Mouse (Mus musculus) spleen, adult 2 months (tissue): ENCODE measurements around the gene Zfp638.

Source experiments
- CTCF ChIP-seq: fragments of 200-500 bp; IDR thresholded peaks from 2 replicates; pipeline ENCODE4 v1.5.1; 2011; ENCODE audit warnings: mild to moderate bottlenecking, inconsistent platforms; ENCODE audit not compliant: insufficient read depth, insufficient read length, insufficient replicate concordance; ENCODE audit errors: extremely low read depth
- POLR2A ChIP-seq: fragments of 200-500 bp; IDR thresholded peaks from 2 replicates; pipeline ENCODE4 v1.6.1; 2011; ENCODE audit warnings: low read depth, low read length, inconsistent platforms

DNA sequence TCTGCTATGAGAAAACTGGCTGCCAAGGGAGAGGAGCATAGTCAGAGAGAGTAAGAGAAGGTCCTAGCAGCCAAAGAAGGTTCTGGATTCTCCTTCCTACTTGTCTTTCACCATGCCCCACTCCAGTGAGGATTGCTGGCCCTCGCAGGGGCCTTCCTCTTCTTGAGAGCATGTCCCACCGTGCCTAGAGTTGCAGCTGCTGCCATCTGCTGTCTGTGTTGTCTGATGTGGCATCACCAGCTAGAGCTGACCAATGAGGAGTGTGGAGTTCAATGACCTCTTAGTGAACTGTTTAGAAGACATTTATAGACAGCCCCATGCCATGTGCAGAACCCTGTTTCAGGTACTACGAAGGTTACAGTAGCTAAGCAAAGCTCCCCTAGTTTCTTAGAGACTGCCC, 150.5 kb downstream of the Zfp638 start:
- TF ChIP-seq POLR2A (no peak), CTCF (no peak)
